Comparison of ENCODE assay signal across 25 mouse cellular contexts in genomic region chr3:144151001-144151400, GRCm38 (mm10).
"Had no signal": no experiment of that assay in that cellular context is flagged by ENCODE, and none has a peak within 500 bp of the region (broad histone marks: within the 10 kb centered on the region; RNA-seq: fewer than 3 reads in every experiment).

No protein-coding gene starts in this region.

- H3K4me2 ChIP-seq: embryonic facial prominence, embryonic 12.5 days; embryonic facial prominence, embryonic 13.5 days; embryonic facial prominence, embryonic 15.5 days; forebrain, embryonic 12.5 days; forebrain, embryonic 13.5 days; forebrain, embryonic 15.5 days had no signal

- H3K27ac ChIP-seq: embryonic facial prominence, embryonic 10.5 days; embryonic facial prominence, embryonic 12.5 days; embryonic facial prominence, embryonic 13.5 days; embryonic facial prominence, embryonic 15.5 days; forebrain, embryonic 10.5 days; forebrain, embryonic 12.5 days; forebrain, embryonic 13.5 days; forebrain, embryonic 15.5 days; gastrocnemius, adult 2 months; heart, adult 2 months had no signal

- H3K9ac ChIP-seq: embryonic facial prominence, embryonic 12.5 days; embryonic facial prominence, embryonic 13.5 days; embryonic facial prominence, embryonic 15.5 days; forebrain, embryonic 12.5 days; forebrain, embryonic 13.5 days; forebrain, embryonic 15.5 days; forebrain, postnatal 0 days had no signal

- H3K36me3 ChIP-seq: embryonic facial prominence, embryonic 10.5 days; embryonic facial prominence, embryonic 12.5 days; embryonic facial prominence, embryonic 13.5 days; embryonic facial prominence, embryonic 15.5 days; forebrain, embryonic 10.5 days; forebrain, embryonic 12.5 days; forebrain, embryonic 15.5 days had no signal

- H3K4me1 ChIP-seq: embryonic facial prominence, embryonic 12.5 days; embryonic facial prominence, embryonic 13.5 days; embryonic facial prominence, embryonic 15.5 days; forebrain, embryonic 12.5 days; forebrain, embryonic 15.5 days had no signal

- DNase-seq: cerebellum, adult 8-10 months; cerebellum, adult 9-10 months; cerebellum, adult 9-11 months; cerebellum, postnatal 10 days; cerebellum, postnatal 14 days; cerebellum, postnatal 25 days; cerebellum, postnatal 36 days; embryo, embryonic 11 days; forebrain, postnatal 0 days; gastrocnemius, adult 2 months; gastrocnemius, postnatal 10 days; gastrocnemius, postnatal 14 days; gastrocnemius, postnatal 25 days; gastrocnemius, postnatal 36 days; heart, adult 18-20 months; heart, adult 2 months had no signal

- H3K9me3 ChIP-seq: embryonic facial prominence, embryonic 10.5 days; embryonic facial prominence, embryonic 12.5 days; embryonic facial prominence, embryonic 13.5 days; embryonic facial prominence, embryonic 15.5 days; forebrain, embryonic 10.5 days; forebrain, embryonic 12.5 days; forebrain, embryonic 13.5 days; forebrain, embryonic 15.5 days had no signal

- H3K4me3 ChIP-seq: embryonic facial prominence, embryonic 10.5 days; embryonic facial prominence, embryonic 12.5 days; embryonic facial prominence, embryonic 13.5 days; embryonic facial prominence, embryonic 15.5 days; erythroblast, embryonic 14.5 days; forebrain, embryonic 10.5 days; forebrain, embryonic 12.5 days; forebrain, embryonic 13.5 days; forebrain, embryonic 15.5 days; gastrocnemius, adult 2 months; heart, adult 2 months had no signal

- H3K27me3 ChIP-seq: embryonic facial prominence, embryonic 12.5 days; embryonic facial prominence, embryonic 13.5 days; embryonic facial prominence, embryonic 15.5 days; forebrain, embryonic 12.5 days; forebrain, embryonic 15.5 days had no signal
